In the genomic region with DNA sequence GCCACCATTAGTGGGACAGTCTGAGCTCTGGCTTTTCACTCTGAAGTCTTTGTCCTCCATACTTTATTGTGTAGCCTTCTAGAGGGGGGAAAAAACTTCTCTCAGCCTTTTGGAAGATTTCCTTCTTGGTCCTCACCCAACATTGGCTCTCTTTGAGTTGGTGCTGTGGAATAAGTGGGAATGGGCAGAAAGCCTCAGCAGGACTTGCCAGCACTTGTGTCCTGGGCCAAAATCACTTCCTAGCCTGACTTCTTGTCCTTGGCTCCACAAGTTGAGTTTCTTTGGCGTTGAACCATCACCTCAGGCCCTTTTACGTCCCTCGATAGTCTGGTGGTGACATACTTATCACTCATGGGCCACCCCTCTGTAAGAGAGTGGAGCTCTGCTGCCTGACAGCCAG, we compare ENCODE assay signal across 8 mouse cellular contexts. TPM values are rescaled to one million over a fixed set of nuclear protein-coding genes. Genes with fewer than 3 reads are reported as not detected.
DNase-seq lines count a peak whose midpoint lies in the region; ATAC-seq lines count a peak whose summit lies in the region.

No protein-coding gene starts in this region.

- no peak overlapping the region for H3K4me3 ChIP-seq in heart, embryonic 13.5 days
- H3K4me3 ChIP-seq in liver, embryonic 15.5 days (replicated peaks), result no peak overlapping the region

- peaks cover 17% of the 10 kb centered on the region for H3K4me1 ChIP-seq in heart, embryonic 13.5 days
- peaks cover 22% of the 10 kb centered on the region for H3K4me1 ChIP-seq in liver, embryonic 15.5 days (replicated peaks)

- peak; percentile 88 for DNase-seq in heart, adult 11 months
- no peak for DNase-seq in heart, adult 8-10 months (ENCODE audit: low spot score)
- peak; percentile 14 for DNase-seq in CD4-positive helper T cell, adult 2 months (ENCODE audit: low read depth, low spot score)
- no peak for DNase-seq in left cerebral cortex, postnatal 4 days
- DNase-seq in kidney, adult 9 months, result no peak
- no peak for DNase-seq in right cerebral cortex, postnatal 36 days (ENCODE audit: low spot score in 2 of 2)

- H3K4me2 ChIP-seq in heart, embryonic 13.5 days, result peak overlapping the region; percentile 71
- H3K4me2 ChIP-seq in liver, embryonic 15.5 days, result peak overlapping the region; percentile 65; the same call in 1 of the 2 replicates

- H3K27ac ChIP-seq in heart, embryonic 13.5 days (replicated peaks), result peak overlapping the region; percentile 25; the same call in 1 of the 2 replicates
- 0 out of 2 replicates have a peak overlapping the region, but pooled peaks have one; percentile 9 for H3K27ac ChIP-seq in liver, embryonic 15.5 days (replicated peaks)

- WGBS in heart, embryonic 13.5 days, result 59% methylated on average over 3 of the region's 3 CpGs
- WGBS in liver, embryonic 15.5 days (ENCODE audit: insufficient replicate concordance), result 69% methylated on average over 3 of the region's 3 CpGs

- H3K36me3 ChIP-seq in heart, embryonic 13.5 days, result no peaks in the 10 kb centered on the region
- H3K36me3 ChIP-seq in liver, embryonic 15.5 days (replicated peaks), result no peaks in the 10 kb centered on the region

- H3K9ac ChIP-seq in heart, embryonic 13.5 days, result peak overlapping the region; percentile 73; the same call in 1 of the 2 replicates
- no peak overlapping the region for H3K9ac ChIP-seq in liver, embryonic 15.5 days

- no peaks in the 10 kb centered on the region for H3K9me3 ChIP-seq in heart, embryonic 13.5 days
- no peaks in the 10 kb centered on the region for H3K9me3 ChIP-seq in liver, embryonic 15.5 days (replicated peaks)

- peaks cover 5% of the 10 kb centered on the region; the same call in 1 of the 2 replicates for H3K27me3 ChIP-seq in heart, embryonic 13.5 days (replicated peaks)
- H3K27me3 ChIP-seq in liver, embryonic 15.5 days, result no peaks in the 10 kb centered on the region

- ATAC-seq in heart, embryonic 13.5 days (ENCODE audit: extremely low read depth, insufficient number of reproducible peaks, low FRiP score, low TSS enrichment), result no peak
- no peak for ATAC-seq in liver, embryonic 15.5 days (ENCODE audit: insufficient read depth)

- intact Hi-C loops in left cerebral cortex, postnatal 4 days (cut with DNase I), result no loop called here

RNA-seq across cellular contexts. Expression of gene Ttc41, which starts 22.6 kb away (rescaled TPM):
- 1 to 10 TPM; 1.6 to 2.7 (median 2.1) TPM for total RNA-seq in heart, adult 8-10 months (2022)
- 1.8 and 2.1 TPM in 2 replicates for polyA plus RNA-seq in heart, embryonic 13.5 days (2015; fragmentation: Nextera tagmentation; extraction: Ambion mirVana)
- polyA plus RNA-seq in liver, embryonic 15.5 days (2015; fragmentation: Nextera tagmentation; extraction: Ambion mirVana), result 0.53 and 0.59 TPM in 2 replicates
- 1 to 10 TPM; 1.9 to 2.3 TPM for total RNA-seq in left cerebral cortex, postnatal 4 days (2021)

RNA-seq across cellular contexts. Expression of gene Hsp90b1, which starts 22.9 kb away (rescaled TPM):
- 100 to 1,000 TPM; 347 to 447 (median 351) TPM for total RNA-seq in heart, adult 8-10 months (2022)
- 435 and 494 TPM in 2 replicates for polyA plus RNA-seq in heart, embryonic 13.5 days (2015; fragmentation: Nextera tagmentation; extraction: Ambion mirVana)
- 273 and 302 TPM in 2 replicates for polyA plus RNA-seq in liver, embryonic 15.5 days (2015; fragmentation: Nextera tagmentation; extraction: Ambion mirVana)
- 100 to 1,000 TPM; 263 to 270 TPM for total RNA-seq in left cerebral cortex, postnatal 4 days (2021)

RNA-seq across cellular contexts. Expression of gene Gm49358, which starts 35.6 kb away (rescaled TPM):
- total RNA-seq in heart, adult 8-10 months (2022), result 10 to 100 TPM in 3 of 4 experiments, 1 to 10 TPM in 1; 6.3 to 16.6 (median 15.0) TPM
- not detected in 2 replicates for polyA plus RNA-seq in heart, embryonic 13.5 days (2015; fragmentation: Nextera tagmentation; extraction: Ambion mirVana)
- polyA plus RNA-seq in liver, embryonic 15.5 days (2015; fragmentation: Nextera tagmentation; extraction: Ambion mirVana), result not detected in 2 replicates
- total RNA-seq in left cerebral cortex, postnatal 4 days (2021), result 10 to 100 TPM in 1 of 2 experiments, 1 to 10 TPM in 1; 6.6 to 18.7 TPM

RNA-seq across cellular contexts. Expression of gene Nt5dc3, which starts 50.6 kb away (rescaled TPM):
- 10 to 100 TPM; 35.3 to 44.4 (median 39.4) TPM for total RNA-seq in heart, adult 8-10 months (2022)
- 1.9 and 2.1 TPM in 2 replicates for polyA plus RNA-seq in heart, embryonic 13.5 days (2015; fragmentation: Nextera tagmentation; extraction: Ambion mirVana)
- polyA plus RNA-seq in liver, embryonic 15.5 days (2015; fragmentation: Nextera tagmentation; extraction: Ambion mirVana), result 0.25 and 0.33 TPM in 2 replicates
- total RNA-seq in left cerebral cortex, postnatal 4 days (2021), result 10 to 100 TPM; 60.1 to 60.8 TPM

Comparison
In these comparisons a context has a peak if more than half of its experiments do, and no peak if none do; other contexts are left out.
1. DNase-seq: peak in heart, adult 11 months (single experiment) and CD4-positive helper T cell, adult 2 months (single experiment); none in heart, adult 8-10 months (single experiment), left cerebral cortex, postnatal 4 days (single experiment), kidney, adult 9 months (single experiment) and right cerebral cortex, postnatal 36 days (0 of 2).